Mouse (Mus musculus): ENCODE measurements around the gene Tpra1. TPM values are rescaled to one million over a fixed set of nuclear protein-coding genes. Genes with fewer than 3 reads are reported as not detected.

Tpra1 gene
- 62.2 and 71.1 TPM in 2 replicates for polyA plus RNA-seq (2015; fragmentation: Nextera tagmentation; extraction: Ambion mirVana)

- no peaks in the 10 kb centered on the region for H3K9me3 ChIP-seq (replicated peaks; ENCODE audit: low read length)
- peak within 1 kb of the TSS; percentile 80 for H3K9ac ChIP-seq (ENCODE audit: low read depth, low read length)
- peak; percentile 42; the same call in 1 of the 2 replicates for TF ChIP-seq CTCF (IDR thresholded peaks at IDR 0.05; ENCODE audit: low read depth)
- ATAC-seq (replicated peaks; ENCODE audit: low FRiP score, low read depth) (peak; percentile 84), DNase-seq (ENCODE audit: low spot score) (peak; percentile 99)
- H3K27ac ChIP-seq: peak within 1 kb of the TSS; percentile 92
- peaks cover 22% of the 10 kb centered on the region for H3K4me1 ChIP-seq (replicated peaks; ENCODE audit: insufficient read depth, low read length)
- peak within 1 kb of the TSS; percentile 89 for H3K4me2 ChIP-seq (ENCODE audit: low read length)
- no peaks in the 10 kb centered on the region for H3K36me3 ChIP-seq (ENCODE audit: insufficient read depth, low read length)
- peak within 1 kb of the TSS; percentile 81 for H3K4me3 ChIP-seq (replicated peaks; ENCODE audit: low read depth, low read length)
- WGBS: 2% methylated on average over 66 of the region's 66 CpGs
- H3K27me3 ChIP-seq (ENCODE audit: insufficient read depth, low read length): no peaks in the 10 kb centered on the region
Observed at GRCm38 (mm10) chr6:88901947-88902820, at the start of gene Tpra1. Tpra1 (plus strand) TSS chr6:88902251.

DNA sequence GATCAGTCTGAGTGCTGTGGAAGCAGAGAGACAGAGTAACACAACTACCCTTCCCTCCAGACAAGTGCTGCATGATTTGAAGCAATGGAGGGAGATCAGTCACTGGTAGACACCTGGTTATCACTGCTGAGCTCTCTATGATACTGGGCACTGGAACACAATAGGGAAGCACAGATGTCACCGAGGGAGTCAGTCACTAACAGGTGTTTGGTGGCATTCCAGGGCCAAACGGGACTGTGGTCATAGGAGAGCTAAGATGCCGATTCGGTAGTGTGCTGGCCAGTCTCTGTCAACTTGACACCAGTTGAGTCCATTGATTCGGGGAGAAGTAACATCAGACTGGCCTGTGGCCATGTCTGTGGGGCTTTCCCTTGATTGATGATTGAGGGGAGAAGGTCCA lies 47.5 kb upstream of the Tpra1 start:
- H3K9ac ChIP-seq (ENCODE audit: low read depth, low read length): no peak overlapping the region
- H3K36me3 ChIP-seq (ENCODE audit: insufficient read depth, low read length): no peaks in the 10 kb centered on the region
- no peak overlapping the region for H3K4me3 ChIP-seq (replicated peaks; ENCODE audit: low read depth, low read length)
- H3K9me3 ChIP-seq (replicated peaks; ENCODE audit: low read length): no peaks in the 10 kb centered on the region
- no peak for TF ChIP-seq CTCF (IDR thresholded peaks at IDR 0.05; ENCODE audit: low read depth)
- no peak overlapping the region for H3K4me2 ChIP-seq (ENCODE audit: low read length)
- ATAC-seq (replicated peaks; ENCODE audit: low FRiP score, low read depth) (no peak), DNase-seq (ENCODE audit: low spot score) (no peak)
- no peaks in the 10 kb centered on the region for H3K4me1 ChIP-seq (replicated peaks; ENCODE audit: insufficient read depth, low read length)
- H3K27me3 ChIP-seq (ENCODE audit: insufficient read depth, low read length): no peaks in the 10 kb centered on the region
- WGBS: 74% methylated on average over 5 of the region's 5 CpGs
- H3K27ac ChIP-seq: no peak overlapping the region

DNA sequence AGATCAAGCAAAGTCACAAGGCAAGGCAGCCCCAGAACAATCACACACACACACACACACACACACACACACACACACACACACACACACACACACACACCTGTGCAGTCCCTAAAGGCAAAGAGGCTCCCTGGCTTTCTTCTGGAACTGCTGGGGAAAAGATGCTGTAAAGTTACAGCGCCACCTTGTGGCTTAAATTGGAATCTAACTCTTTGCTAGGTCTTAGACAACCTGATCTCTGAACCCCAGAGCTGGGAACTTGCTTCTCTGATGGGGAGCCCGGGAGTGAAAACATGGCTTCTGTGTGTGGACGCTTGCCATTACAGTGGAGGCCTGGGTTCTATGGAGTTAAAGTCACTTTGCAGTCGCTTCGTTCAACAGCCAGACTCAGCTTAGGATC lies 46.4 kb upstream of the Tpra1 start:
- Histone ChIP-seq H3K27ac (no peak overlapping the region), H3K4me1 (replicated peaks; ENCODE audit: insufficient read depth, low read length) (no peaks in the 10 kb centered on the region), H3K36me3 (ENCODE audit: insufficient read depth, low read length) (no peaks in the 10 kb centered on the region), H3K27me3 (ENCODE audit: insufficient read depth, low read length) (no peaks in the 10 kb centered on the region), H3K4me2 (ENCODE audit: low read length) (no peak overlapping the region), H3K4me3 (replicated peaks; ENCODE audit: low read depth, low read length) (no peak overlapping the region), H3K9ac (ENCODE audit: low read depth, low read length) (no peak overlapping the region), H3K9me3 (replicated peaks; ENCODE audit: low read length) (no peaks in the 10 kb centered on the region)
- peak; percentile 79 for DNase-seq (ENCODE audit: low spot score)
- 0 out of 2 replicates have a peak, but pooled peaks have one; percentile 19 for ATAC-seq (replicated peaks; ENCODE audit: low FRiP score, low read depth)
- WGBS: 16% methylated on average over 5 of the region's 5 CpGs
- TF ChIP-seq CTCF (IDR thresholded peaks at IDR 0.05; ENCODE audit: low read depth): peak; percentile 86

- no peak overlapping the region for H3K27ac ChIP-seq
- H3K4me3 ChIP-seq (replicated peaks; ENCODE audit: low read depth, low read length): no peak overlapping the region
- H3K4me2 ChIP-seq (ENCODE audit: low read length): no peak overlapping the region
- peak overlapping the region; percentile 27; the same call in 1 of the 2 replicates for H3K9ac ChIP-seq (ENCODE audit: low read depth, low read length)
- TF ChIP-seq CTCF (IDR thresholded peaks at IDR 0.05; ENCODE audit: low read depth): peak; percentile 43
- H3K36me3 ChIP-seq (ENCODE audit: insufficient read depth, low read length): no peaks in the 10 kb centered on the region
- WGBS: 28% methylated on average over 9 of the region's 9 CpGs
- H3K9me3 ChIP-seq (replicated peaks; ENCODE audit: low read length): no peaks in the 10 kb centered on the region
- peak; percentile 67 for DNase-seq (ENCODE audit: low spot score)
- no peaks in the 10 kb centered on the region for H3K4me1 ChIP-seq (replicated peaks; ENCODE audit: insufficient read depth, low read length)
- ATAC-seq (replicated peaks; ENCODE audit: low FRiP score, low read depth): no peak; the same call in 1 of the 2 replicates
- no peaks in the 10 kb centered on the region for H3K27me3 ChIP-seq (ENCODE audit: insufficient read depth, low read length)
Observed at GRCm38 (mm10) chr6:88857249-88857648, 44.8 kb upstream of the Tpra1 start.

DNA sequence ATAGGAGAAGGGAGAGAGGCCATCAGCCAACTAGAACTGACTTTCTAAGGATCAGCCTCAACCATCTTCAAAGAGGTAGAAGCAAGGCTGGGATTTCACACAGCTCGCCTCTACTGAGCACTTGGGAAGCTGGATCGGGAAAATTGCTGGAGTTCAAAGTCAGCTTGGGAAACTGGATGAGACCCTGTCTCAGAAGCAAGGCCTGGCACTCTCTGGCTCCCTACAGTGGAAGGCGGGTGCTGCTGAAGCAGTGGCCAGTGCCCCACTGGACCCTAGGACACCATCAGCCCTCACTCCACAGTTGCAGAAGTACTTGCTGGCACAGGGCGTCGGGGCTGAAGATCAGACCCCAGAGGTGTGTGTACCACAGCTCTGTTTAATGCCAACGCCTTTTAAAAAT lies 44.2 kb upstream of the Tpra1 start:
- Histone ChIP-seq H3K9me3 (replicated peaks; ENCODE audit: low read length) (no peaks in the 10 kb centered on the region), H3K9ac (ENCODE audit: low read depth, low read length) (peak overlapping the region; percentile 27; the same call in 1 of the 2 replicates), H3K27ac (no peak overlapping the region), H3K4me1 (replicated peaks; ENCODE audit: insufficient read depth, low read length) (no peaks in the 10 kb centered on the region), H3K4me3 (replicated peaks; ENCODE audit: low read depth, low read length) (no peak overlapping the region), H3K27me3 (ENCODE audit: insufficient read depth, low read length) (no peaks in the 10 kb centered on the region), H3K36me3 (ENCODE audit: insufficient read depth, low read length) (no peaks in the 10 kb centered on the region), H3K4me2 (ENCODE audit: low read length) (no peak overlapping the region)
- TF ChIP-seq CTCF (IDR thresholded peaks at IDR 0.05; ENCODE audit: low read depth): no peak
- ATAC-seq (replicated peaks; ENCODE audit: low FRiP score, low read depth) (no peak), DNase-seq (ENCODE audit: low spot score) (no peak)
- WGBS: 79% methylated on average over 6 of the region's 6 CpGs

DNA sequence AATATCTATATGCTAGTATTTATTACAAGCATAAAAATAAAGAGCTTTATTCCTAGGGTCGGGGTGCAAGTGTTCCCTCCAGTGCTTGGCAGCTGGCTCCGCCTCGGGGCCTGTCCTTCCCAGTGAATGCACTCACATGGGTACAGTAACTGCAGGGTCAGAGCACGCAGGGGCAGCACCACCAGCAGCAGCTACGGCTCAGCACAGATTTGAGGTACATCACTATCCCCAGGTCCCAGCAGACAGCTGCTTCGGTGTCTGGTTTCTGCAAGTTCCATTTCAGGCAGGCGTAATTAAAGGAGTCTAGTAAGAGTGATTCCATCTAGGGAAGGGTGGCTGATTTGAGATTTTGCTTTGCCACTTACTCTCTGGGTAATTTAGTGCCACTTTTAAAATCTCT lies 43.7 kb upstream of the Tpra1 start:
- H3K27me3 ChIP-seq (ENCODE audit: insufficient read depth, low read length): no peaks in the 10 kb centered on the region
- 44% methylated on average over 7 of the region's 7 CpGs for WGBS

More for the DNA sequence above, 43.7 kb upstream of the Tpra1 start:
- H3K36me3 ChIP-seq (ENCODE audit: insufficient read depth, low read length): no peaks in the 10 kb centered on the region
- no peaks in the 10 kb centered on the region for H3K4me1 ChIP-seq (replicated peaks; ENCODE audit: insufficient read depth, low read length)
- no peak overlapping the region for H3K4me2 ChIP-seq (ENCODE audit: low read length)
- H3K9ac ChIP-seq (ENCODE audit: low read depth, low read length): no peak overlapping the region
- ATAC-seq (replicated peaks; ENCODE audit: low FRiP score, low read depth) (no peak), DNase-seq (ENCODE audit: low spot score) (peak; percentile 42)
- no peaks in the 10 kb centered on the region for H3K9me3 ChIP-seq (replicated peaks; ENCODE audit: low read length)
- no peak for TF ChIP-seq CTCF (IDR thresholded peaks at IDR 0.05; ENCODE audit: low read depth)
- no peak overlapping the region for H3K27ac ChIP-seq
- no peak overlapping the region for H3K4me3 ChIP-seq (replicated peaks; ENCODE audit: low read depth, low read length)

Data from kidney, postnatal 0 days (tissue).